ENCODE assay signal across 11 mouse cellular contexts in the genomic region with DNA sequence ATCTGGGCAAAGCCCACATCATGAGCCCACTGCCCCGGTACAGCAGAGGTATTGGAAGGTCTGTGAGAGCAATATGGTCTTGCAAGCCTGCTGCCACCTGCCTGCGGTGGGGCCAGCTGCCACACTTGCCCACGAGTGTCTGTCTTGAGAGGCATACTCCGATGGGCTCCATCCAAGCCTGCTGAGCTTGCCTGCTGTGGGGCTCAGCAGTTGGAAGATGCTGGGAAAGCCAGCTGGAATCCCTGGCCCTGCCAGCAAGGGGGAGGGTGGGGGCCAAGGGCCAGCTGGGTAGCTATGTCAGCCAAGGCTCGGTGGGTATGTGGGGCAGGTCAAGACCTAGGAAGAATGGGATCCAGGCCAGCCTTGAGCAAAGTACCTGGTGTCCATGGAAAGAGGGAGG. TPM values are rescaled to one million over a fixed set of nuclear protein-coding genes. Genes with fewer than 3 reads are reported as not detected.
DNase-seq lines count a peak whose midpoint lies in the region; ATAC-seq and TF ChIP-seq lines count a peak whose summit lies in the region.
"Had no signal": no experiment of that assay in that cellular context is flagged by ENCODE, and none has a peak within 500 bp of the region (broad histone marks: within the 10 kb centered on the region; RNA-seq: fewer than 3 reads in every experiment).

No protein-coding gene starts in this region.

- no peaks in the 10 kb centered on the region for H3K36me3 ChIP-seq in lung, postnatal 0 days (ENCODE audit: insufficient read depth, low read length)
- H3K36me3 ChIP-seq in midbrain, embryonic 16.5 days (ENCODE audit: control insufficient read depth, insufficient read depth, low read length) = 0 out of 2 replicates have a peak, but pooled peaks cover 4% of the 10 kb centered on the region
- H3K36me3 ChIP-seq: embryonic facial prominence, embryonic 15.5 days had no signal

- no peak overlapping the region for H3K4me2 ChIP-seq in lung, postnatal 0 days (replicated peaks; ENCODE audit: low read depth, low read length)
- no peak overlapping the region for H3K4me2 ChIP-seq in midbrain, embryonic 16.5 days (ENCODE audit: low read length)
- H3K4me2 ChIP-seq: embryonic facial prominence, embryonic 15.5 days had no signal

- no peak for TF ChIP-seq EP300 in lung, postnatal 0 days (IDR thresholded peaks at IDR 0.05)

- DNase-seq in lung, postnatal 10 days = peak; percentile 6
- DNase-seq in lung, postnatal 0 days (ENCODE audit: low spot score) = no peak
- DNase-seq in cerebellum, adult 9-10 months = peak; percentile 83
- peak; percentile 53 to 71 for DNase-seq in layer of hippocampus, postnatal 10 days (ENCODE audit: low spot score in 2 of 2)
- DNase-seq in telencephalon, adult 2 months (ENCODE audit: low read depth, low spot score) = peak; percentile 47
- no peak for DNase-seq in liver
- DNase-seq: heart, postnatal 10 days; lung, postnatal 4 days had no signal

- 68% methylated on average over 5 of the region's 5 CpGs for WGBS in lung, postnatal 0 days
- WGBS in midbrain, embryonic 16.5 days = 80% methylated on average over 5 of the region's 5 CpGs

- no peak overlapping the region for H3K9ac ChIP-seq in lung, postnatal 0 days (replicated peaks; ENCODE audit: low read depth)
- H3K9ac ChIP-seq in midbrain, embryonic 16.5 days (ENCODE audit: low read depth, low read length) = no peak overlapping the region
- H3K9ac ChIP-seq: embryonic facial prominence, embryonic 15.5 days had no signal

- no peaks in the 10 kb centered on the region for H3K27me3 ChIP-seq in lung, postnatal 0 days (replicated peaks; ENCODE audit: insufficient read depth, low read length)
- H3K27me3 ChIP-seq in midbrain, embryonic 16.5 days (ENCODE audit: control insufficient read depth, insufficient read depth, low read depth, low read length) = no peaks in the 10 kb centered on the region
- H3K27me3 ChIP-seq: embryonic facial prominence, embryonic 15.5 days had no signal

- no peak for ATAC-seq in lung, postnatal 0 days
- no peak for ATAC-seq in midbrain, embryonic 16.5 days

- H3K9me3 ChIP-seq in lung, postnatal 0 days (ENCODE audit: low read length) = no peaks in the 10 kb centered on the region
- no peaks in the 10 kb centered on the region for H3K9me3 ChIP-seq in midbrain, embryonic 16.5 days (replicated peaks; ENCODE audit: control insufficient read depth, low read length, poor library complexity, severe bottlenecking)
- H3K9me3 ChIP-seq: embryonic facial prominence, embryonic 15.5 days had no signal

- TF ChIP-seq CTCF in lung, postnatal 0 days (IDR thresholded peaks at IDR 0.05) = no peak

- H3K4me1 ChIP-seq in lung, postnatal 0 days (ENCODE audit: insufficient read depth, low read depth, low read length) = no peaks in the 10 kb centered on the region
- no peaks in the 10 kb centered on the region for H3K4me1 ChIP-seq in midbrain, embryonic 16.5 days (ENCODE audit: control insufficient read depth, insufficient read depth, low read length)
- H3K4me1 ChIP-seq: embryonic facial prominence, embryonic 15.5 days had no signal

- H3K27ac ChIP-seq in lung, postnatal 0 days (ENCODE audit: low read length) = no peak overlapping the region
- H3K27ac ChIP-seq in midbrain, embryonic 16.5 days (ENCODE audit: low read length) = no peak overlapping the region
- H3K27ac ChIP-seq: embryonic facial prominence, embryonic 15.5 days had no signal

- H3K4me3 ChIP-seq in lung, postnatal 0 days (ENCODE audit: low read depth, low read length) = no peak overlapping the region
- H3K4me3 ChIP-seq in midbrain, embryonic 16.5 days (ENCODE audit: low read depth, low read length) = no peak overlapping the region
- H3K4me3 ChIP-seq: embryonic facial prominence, embryonic 15.5 days had no signal

RNA-seq across cellular contexts. Expression of a gene that starts 53.7 kb away (rescaled TPM):
- 0.06 and 0.07 TPM in 2 replicates for polyA plus RNA-seq in lung, postnatal 0 days (2015; fragmentation: Nextera tagmentation; extraction: Ambion mirVana)
- 100 to 1,000 TPM; 189 to 192 TPM for total RNA-seq in layer of hippocampus, postnatal 10 days (2021)
- polyA plus RNA-seq in midbrain, embryonic 16.5 days (2015; fragmentation: Nextera tagmentation; extraction: Ambion mirVana) = 55.2 and 66.7 TPM in 2 replicates
- polyA plus RNA-seq: liver, adult 2 months had no signal

Comparison
In these comparisons a context has a peak if more than half of its experiments do, and no peak if none do; other contexts are left out.
1. DNase-seq: peak in lung, postnatal 10 days (single experiment), cerebellum, adult 9-10 months (single experiment), layer of hippocampus, postnatal 10 days (2 of 2) and telencephalon, adult 2 months (single experiment); none in lung, postnatal 0 days (single experiment) and liver (single experiment).
2. RNA of a gene that starts 53.7 kb away (polyA plus RNA-seq): 55.2 to 66.7 TPM in midbrain, embryonic 16.5 days; 0.06 to 0.07 TPM in lung, postnatal 0 days; every median in the first group is over 10 times any median in the second.